Mouse (Mus musculus) megakaryocyte, adult 5-6 weeks (primary cell): ENCODE measurements around the gene Ralgps2. TPM values are rescaled to one million over a fixed set of nuclear protein-coding genes. Genes with fewer than 3 reads are reported as not detected.

Experiments
- ATAC-seq: 2 replicates; pipeline ENCODE4 v1.8.0; 2016; ENCODE audit warnings: mild to moderate bottlenecking, inconsistent platforms; ENCODE audit not compliant: poor library complexity, severe bottlenecking
- total RNA-seq, 2 experiments: library from RNA; stranded (forward) in 1 of 2; stranded (reverse) in 1 of 2; fragments of 153-499, 151-499 nt in 1 of 2; fragments of 221-1000, 200-1000 nt in 1 of 2; gene quantifications; 2 replicates each; pipeline versions ENCODE4 v1.2.3 to v1.2.4; 2015 to 2017

Gene Ralgps2
- total RNA-seq, 2 experiments from 2014 or later: 6.0 to 8.9 TPM

DNA sequence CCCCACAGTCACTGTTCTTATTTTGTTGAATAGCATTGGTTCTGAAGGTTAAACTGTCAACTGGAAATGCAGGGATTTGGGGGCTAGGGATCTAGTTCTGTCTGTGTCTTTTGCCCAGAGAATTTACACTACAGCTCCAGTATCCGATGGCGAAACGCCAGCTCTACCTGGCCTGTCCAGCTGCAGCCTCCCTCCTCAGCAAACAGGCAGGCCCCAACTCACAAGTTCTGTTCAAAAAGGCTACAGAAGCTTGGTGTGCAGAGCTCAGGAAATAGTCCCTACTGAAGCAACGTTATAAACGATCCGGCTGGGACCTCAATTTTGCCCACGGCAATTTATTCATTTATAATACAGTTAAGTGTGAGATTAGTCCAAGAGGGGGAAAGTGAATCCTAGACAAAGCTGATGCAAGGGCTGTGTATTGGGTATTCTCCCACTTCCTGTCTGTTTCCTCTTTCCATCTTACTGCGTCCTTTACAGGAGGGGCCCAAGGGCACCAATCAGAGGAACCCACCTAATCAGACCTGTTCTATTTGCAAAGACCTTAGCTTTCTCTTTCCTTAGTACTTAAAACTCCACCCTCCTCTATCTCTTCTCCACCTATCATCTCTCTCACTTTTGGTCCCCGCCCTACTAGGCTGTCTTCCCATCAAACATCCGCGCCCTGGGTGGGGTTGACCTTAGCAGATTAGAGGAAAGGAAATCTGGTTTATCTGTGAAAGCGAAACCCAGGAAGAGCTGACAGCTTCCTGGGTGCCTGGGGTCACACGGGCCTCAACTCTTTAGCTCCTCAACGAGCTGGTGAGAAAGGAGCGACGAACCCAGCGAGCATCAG, 16.7 kb upstream of the Ralgps2 start:
- ATAC-seq: peak; percentile 78

DNA sequence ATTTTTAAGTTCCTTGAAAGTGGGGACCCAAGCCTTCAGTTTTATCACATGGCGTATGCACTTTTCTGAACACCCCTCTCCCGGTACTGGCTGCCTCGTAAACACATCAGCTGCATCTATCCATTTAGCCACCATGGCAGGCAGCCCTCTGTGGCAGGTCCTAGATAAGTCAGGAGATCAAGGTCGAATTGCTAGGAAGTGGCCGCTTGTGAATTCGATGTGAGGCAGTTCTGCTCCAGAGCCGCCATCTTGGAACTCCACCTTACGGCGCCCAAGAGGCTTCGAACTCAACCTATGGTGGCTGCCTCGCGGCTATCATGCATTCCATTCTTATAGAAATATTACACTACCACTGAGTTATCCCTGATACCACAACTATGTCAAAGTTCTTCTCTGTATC, 14.8 kb upstream of the Ralgps2 start:
- ATAC-seq: no peak

DNA sequence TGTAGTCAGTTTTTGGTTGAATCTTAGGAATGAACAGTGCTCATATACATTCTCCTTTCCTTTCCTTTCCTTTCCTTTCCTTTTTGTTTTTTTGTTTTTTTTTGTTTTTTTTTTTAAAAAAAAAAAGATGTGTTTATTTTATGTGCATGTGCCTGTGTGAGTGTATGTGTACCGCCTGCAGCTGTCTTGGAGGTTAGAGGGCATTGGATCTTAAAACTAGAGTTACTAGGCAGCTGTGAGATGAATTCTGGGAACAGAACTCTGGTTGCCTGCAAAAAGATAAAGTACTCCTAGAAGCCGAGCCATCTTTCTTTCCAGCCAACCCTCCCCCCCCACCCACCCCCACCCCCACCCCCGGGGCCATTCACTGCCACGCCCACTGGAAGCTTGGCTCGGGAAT, 10.9 kb upstream of the Ralgps2 start:
- no peak for ATAC-seq

DNA sequence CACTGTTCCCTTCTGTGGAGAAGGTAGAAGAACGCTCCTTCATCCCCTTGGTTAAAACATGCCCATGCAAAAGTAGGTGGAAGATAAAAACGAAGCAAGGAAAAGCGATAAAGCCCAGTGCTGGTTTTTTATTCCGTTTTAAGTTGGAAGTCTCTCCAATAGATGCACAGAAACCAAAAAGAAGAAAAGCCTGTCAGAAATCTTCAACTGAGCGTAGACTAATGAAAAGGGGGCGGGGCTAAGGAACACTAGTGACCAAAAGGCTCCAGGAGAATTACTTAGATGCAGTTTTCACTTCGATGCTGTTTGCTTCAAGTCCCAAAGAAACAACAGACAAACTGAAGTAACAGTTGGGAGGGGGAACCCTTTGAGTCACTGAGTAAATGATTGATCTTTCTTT, 1.2 kb upstream of the Ralgps2 start:
- no peak for ATAC-seq

DNA sequence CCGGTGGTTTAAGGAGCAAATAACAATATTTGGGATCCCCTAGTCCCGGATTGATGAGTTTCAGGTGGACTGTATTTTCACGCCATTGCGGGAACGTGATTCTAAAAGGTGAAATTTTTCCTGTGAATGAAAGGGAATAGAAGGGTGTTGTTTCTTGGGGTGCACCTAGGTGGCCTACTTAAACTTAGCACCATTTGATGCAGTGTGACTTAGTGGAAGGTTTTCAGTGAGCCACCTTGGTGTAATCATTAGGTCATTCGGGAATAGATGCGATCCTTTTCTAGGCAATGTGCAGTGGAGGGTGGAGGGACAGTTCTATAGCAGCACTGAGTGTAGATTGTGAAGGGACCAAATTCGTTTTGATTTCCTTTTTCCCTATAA, 706 bp upstream of the Ralgps2 start:
- peak; percentile 23 for ATAC-seq

DNA sequence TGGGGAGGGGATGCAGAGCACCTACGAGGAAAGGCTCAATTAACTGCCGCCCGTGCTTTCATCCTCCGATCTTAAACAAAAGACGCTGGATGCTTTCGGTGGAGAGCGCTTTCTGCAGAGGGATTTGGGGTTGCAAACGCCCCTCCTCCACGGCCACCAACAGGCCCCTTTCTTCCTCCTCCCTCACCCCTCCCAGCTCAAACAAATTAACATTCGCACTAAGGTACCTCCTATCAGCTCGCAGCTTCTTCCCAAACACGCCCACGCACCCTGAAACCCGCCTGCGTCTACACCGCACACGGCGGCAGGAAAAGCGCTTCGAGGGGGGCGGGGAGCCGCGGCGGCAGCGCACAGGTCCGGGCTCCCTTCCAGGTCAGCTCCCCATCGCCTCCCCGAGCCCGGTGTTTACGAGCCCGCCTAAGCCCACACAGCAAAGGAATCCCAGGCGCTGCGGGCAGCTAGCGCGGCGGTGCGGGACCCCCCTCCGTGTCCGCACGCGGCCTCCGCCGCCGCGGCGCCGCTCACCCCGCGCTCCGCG, 652 bp downstream of the Ralgps2 start:
- peak; percentile 70 for ATAC-seq

DNA sequence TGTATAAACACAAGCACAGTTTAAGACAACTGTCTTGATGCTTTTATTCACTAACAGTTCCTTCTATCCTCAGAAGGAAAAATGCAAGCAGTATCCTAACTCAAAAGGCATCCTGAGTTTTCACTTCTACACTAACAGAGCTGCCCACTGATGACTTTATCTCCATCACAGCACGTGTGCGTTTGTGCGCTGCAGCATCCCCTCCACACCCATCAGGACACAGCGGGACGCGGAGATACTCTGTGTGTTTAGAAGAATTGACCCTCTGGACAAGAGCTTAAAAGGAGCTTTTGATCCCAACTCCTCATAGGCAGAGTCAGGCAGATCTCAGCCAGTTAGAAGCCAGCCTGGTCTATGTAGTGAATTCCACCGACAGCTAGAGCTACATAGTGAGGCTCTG, 2.0 kb downstream of the Ralgps2 start:
- ATAC-seq: no peak

DNA sequence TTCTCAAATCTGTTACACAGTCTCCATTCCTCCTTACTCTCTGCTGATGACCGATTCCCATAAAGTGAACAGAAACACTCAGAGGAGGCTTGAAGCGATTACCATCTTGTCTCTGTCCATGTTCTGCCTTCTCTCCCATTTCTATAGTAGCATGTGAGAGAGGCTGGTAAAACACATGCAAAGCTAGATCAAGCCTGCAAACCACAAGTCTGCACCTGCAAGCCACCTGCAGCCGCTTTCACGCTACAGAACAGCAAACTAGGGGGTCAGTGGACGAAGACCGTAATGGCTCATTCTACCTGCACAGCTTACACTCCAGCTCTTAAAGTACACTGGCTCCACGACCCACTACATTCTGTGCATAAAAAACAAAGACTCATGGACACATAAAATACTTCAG, 5.7 kb downstream of the Ralgps2 start:
- ATAC-seq: no peak

DNA sequence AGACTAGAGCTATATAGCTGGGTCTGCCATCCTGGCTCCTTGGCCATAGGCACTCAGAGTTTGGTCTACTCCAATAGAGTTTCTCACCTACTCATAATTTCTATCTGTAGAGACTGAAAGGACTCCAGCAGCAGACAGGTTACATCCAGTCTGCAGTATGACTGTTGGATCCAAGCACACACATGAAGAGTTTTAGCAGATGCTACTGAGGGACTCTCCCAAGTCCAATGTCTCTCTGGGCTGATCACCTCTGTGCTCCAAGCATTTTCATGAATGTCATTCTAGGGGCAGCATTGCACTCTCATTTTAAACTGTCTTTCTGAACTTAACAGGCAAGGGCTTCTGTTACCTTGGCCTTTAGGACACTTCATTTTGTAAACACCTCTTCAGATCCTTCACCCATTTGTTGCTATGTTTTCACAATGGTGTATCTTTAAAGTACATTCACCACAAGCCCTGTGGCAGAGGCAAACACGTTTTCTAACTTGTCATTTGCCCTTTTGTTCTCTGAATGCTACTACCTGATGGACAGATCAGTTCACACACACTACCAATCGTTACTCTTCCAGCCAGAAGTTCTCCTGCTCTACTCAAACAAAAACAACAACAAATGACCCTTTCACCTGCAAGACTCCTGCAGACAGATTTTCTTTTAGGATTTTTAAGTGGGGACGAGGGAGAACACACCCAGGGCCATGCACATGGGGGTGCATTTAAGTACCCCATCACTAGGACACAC, 7.2 kb downstream of the Ralgps2 start:
- ATAC-seq: no peak

DNA sequence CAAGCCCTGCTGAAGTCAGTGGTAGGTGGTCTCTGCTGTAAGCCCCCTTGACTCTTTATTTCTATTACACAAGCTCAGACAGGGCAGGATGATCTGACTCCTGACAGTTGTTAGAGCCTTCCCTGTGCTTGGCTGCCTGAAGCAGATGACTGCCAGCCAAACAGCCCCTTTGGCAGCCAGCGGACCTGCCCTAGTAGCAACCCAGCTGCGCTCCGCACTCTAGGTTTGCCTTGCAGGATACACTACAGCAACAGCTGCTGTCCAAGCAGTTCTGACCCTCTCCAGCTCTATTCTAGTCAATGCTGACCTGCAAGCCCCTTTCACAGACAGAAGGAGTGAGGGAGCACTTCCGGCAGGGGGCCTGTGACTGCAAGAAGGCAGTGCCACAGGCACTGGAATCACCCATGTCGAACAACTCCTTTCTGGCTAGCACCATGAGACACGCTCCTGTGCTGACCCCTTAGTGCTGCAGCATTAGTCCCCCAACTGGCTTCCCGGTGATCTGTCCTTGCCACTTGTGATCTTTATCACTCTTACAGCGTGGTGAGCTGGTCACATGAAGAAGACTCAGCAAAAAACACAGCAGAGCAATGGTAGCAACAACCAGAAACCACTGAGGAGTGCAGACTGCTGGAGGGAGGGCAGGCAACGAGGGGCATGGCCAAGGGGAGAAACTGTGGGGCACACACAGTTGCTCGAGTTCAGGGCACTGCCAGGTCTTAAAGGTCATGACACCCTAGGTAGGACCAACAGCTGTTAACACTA, 8.1 kb downstream of the Ralgps2 start:
- ATAC-seq: peak; percentile 12; the same call in 1 of the 2 replicates

DNA sequence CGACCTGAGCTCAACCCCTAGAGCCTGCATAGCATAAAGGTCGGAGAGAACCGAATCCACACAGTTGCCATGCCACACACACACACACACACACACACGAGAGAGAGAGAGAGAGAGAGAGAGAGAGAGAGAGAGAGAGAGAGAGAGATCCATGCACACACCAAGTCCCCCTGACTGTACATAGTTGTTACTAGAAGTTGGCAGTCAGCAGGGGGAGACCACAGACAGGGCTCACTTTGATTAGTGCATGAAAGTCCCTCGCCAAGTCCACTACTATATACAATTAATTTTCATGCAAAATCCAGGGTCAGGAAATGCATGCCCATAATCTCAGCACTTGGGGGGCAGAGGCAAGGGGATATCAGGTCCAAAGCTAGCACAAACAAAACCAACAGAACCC, 9.2 kb downstream of the Ralgps2 start:
- ATAC-seq: no peak

DNA sequence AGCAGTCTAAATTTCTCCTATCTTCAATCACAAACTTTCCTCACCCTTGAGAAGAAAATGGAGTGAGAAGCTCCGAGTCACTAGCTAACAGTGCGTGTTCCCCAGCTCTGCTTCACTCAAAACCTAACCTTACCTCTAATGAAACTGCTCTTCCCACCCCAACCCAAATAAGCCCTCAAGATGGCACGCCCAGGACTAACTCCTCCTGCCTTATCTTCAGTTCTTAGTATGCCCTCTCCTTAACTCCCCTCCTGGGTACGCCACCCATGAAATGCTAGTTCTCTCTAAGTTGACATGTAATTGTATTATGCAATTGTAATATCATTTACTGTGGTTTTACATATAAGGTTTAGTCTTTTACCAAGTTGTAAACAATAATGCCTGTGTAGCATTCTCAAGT, 11.2 kb downstream of the Ralgps2 start:
- no peak for ATAC-seq

DNA sequence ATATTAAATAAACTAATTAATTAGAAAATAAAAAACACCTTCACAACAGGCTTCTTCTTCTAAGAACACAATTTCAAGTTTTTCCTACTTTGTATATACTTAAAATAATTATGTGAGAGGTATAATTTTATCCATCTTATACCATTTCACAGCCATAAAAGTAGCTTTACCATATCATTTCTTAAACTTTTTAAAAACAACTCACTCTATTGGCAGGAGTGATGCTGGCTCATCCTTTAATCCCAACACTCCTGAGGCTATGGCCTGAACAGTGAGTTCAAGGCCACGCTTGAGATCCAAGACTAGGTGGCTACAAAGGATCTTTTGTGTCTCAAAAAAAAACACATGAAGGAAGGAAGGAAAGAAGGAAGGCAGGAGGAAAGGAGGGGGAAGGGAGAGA, 15.9 kb downstream of the Ralgps2 start:
- no peak for ATAC-seq

DNA sequence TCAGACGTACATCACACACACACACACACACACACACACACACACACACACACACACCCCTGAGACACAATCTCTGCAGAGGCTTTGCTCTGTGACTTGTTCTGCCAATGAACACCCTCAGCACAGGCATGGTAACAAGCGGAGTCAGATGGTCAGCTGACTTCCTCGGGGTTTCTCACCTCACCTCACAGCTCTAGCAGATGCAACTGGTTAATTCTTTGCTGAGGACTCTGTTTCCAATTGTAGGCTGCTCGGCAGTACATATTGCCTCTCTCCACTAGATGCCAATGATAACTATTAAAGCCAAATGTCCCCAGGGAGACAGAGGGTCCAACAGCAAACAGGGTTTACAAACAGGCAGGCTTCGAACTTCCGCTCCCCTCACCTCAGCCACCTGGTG, 16.5 kb downstream of the Ralgps2 start:
- no peak for ATAC-seq

DNA sequence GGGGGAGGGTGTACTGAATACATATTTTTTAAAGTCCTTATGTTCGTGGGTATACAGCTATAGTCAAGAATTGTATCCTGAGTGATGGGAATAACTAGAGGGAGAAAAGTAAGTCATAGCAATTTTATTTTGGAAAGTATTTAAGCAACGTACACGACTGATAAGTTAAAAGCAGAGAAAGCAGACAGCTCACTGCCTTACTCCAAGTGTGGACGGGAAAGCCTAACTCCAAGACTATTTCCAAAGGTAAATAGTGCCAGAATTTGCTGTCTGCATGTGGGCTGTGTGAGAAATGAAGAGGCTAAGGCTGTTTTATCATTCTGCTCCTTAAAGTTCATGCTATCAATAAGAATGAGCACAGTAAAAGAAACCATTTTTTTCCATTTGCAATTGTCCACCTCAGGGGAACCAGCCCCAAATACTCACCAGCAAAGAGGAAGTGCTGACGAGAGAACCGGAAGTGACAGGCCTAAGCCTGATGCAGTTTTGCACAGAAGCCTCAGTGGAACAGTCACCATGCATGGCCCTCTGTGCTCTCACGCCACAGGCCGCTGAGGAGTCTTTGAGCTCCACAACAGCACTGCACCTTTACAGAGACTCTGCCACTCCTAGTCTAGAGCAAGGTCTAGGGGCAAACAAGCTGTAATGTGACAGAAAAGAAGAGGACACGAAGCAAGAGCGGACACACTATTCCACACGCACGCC, 18.0 kb downstream of the Ralgps2 start:
- ATAC-seq: peak; percentile 96

DNA sequence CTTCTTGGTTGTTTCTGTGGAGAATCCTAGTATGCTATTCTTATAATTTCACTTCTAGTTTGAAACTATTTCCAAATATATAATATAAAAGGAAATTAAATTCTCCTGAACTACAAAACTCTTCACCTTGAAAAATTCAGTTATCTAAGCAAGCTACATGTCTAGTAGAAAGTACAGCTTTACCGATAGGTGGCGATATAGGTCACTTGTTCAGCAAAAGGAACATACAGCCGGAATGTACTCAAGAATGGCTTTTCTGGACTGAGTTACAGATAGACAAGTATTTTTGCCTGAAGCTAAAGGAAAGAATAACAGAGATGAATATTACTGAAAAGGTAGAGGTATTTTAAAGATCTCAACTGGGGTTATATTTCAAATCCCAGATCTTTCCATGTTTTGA, 22.0 kb downstream of the Ralgps2 start:
- ATAC-seq: peak; percentile 71

DNA sequence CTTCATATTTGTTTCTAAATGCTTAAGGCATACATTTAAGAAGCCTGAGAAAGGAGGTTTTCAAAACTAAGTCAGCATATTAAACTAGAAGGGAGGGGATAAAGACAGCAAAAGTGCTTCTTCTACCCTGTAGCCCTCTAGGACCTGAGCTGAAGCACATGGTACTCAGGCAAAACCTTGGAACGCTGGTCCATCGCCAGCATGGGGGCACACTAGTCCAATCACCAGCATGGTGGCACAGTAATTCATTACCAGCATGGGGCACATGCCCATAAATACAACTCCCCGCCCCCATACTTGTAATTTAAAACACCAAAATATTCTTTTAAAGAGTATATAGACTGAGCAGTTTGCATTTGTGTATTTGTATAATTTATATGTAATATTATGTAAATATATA, 23.1 kb downstream of the Ralgps2 start:
- ATAC-seq: no peak

DNA sequence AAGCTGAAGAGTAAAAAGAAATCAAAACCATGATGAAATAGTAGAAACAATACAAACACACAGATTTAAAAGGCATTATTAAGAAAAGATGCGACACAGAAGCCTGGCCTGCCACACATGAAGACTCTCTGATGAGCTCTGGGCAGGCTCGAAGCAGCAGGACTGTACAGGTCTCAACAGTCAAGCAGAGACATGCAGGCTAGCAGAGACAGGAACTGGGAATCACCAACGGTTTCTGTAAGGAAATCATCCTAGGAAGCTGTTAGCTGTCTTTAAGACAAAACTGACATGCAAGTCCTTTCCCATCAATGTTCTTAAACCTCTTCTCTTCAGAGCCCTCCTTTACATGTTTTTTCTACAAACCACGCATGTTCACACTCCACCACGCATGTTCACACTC, 24.5 kb downstream of the Ralgps2 start:
- no peak for ATAC-seq

DNA sequence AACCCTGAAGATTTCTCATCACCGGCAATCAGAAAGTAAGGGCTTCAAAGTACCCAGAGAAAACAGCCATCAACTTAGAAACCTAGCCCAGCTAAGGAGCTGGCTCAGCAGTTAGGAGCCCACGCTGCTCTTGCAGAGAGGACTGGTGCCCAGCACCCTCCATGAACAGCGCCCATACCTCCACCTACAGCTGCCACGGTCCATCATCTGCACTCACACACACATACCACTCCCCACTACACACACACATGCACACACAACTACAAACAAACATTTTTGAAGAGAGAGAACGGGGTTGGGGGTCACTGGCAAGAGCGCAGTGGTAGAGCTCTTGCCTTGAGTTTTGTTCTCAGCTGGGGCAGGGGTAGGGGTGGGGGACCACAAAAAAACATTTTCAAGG, 26.2 kb downstream of the Ralgps2 start:
- ATAC-seq: no peak

DNA sequence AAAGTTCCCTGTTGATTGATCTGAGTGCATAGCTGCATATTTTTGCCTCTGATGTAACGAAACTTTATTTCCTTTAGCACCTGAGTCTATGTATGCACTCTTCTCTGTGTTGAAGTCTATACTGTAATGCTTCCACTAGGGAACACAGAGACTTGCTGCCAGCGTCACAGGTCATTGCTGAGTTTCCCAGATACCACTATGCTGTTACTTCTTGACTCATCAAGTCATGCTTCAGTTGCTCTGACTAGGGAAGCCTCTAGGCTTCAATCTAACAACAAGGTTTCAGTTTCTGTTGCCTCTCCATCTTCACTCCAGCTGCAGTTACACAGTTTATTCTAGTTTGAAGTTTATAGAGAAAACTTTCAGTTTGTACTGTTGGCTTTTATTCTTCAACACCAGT, 28.5 kb downstream of the Ralgps2 start:
- ATAC-seq: no peak

DNA sequence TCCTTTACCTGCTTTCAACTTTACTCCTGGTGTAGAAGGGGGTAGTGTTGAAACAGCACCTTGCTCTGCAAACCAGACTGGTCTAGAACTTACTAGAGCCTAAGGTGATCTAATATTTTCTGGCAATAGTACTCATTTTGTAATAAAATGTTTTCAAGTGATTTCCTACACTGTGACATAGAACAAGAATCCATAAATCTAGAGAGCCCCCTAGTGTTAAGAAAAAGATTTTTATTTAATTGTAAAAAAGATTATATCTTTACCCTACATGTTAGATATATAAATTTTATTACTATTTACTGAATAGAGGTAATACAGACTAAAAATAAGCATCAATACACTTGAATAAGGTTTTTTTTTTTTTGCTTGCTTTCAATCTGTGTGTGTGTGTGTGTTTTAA, 29.6 kb downstream of the Ralgps2 start:
- ATAC-seq: no peak
